Mouse (Mus musculus) hindbrain, postnatal 0 days (tissue): ENCODE results near the gene Tbc1d5. TPM values are rescaled to one million over a fixed set of nuclear protein-coding genes. Genes with fewer than 3 reads are reported as not detected.

Experiments used
- ATAC-seq: fragments of 200-750 bp; cut with Nextera tagmentation; 2 replicates; pipeline ENCODE4 v1.8.0; 2017; ENCODE audit warnings: mild to moderate bottlenecking, moderate TSS enrichment, moderate library complexity
- DNase-seq: peaks from one replicate; pipeline ENCODE4 v3.0.0-alpha.2; 2015; ENCODE audit warnings: low spot score
- H3K27ac ChIP-seq: fragments of 300-500 bp; sonication (generic); 2 replicates; pipeline ENCODE4 v1.5.1; 2014; ENCODE audit warnings: mild to moderate bottlenecking
- H3K27me3 ChIP-seq: fragments of 300-500 bp; sonication (generic); 2 replicates; pipeline ENCODE4 v1.6.1; 2014; ENCODE audit warnings: low read length, mixed read lengths; ENCODE audit not compliant: insufficient read depth
- H3K36me3 ChIP-seq: fragments of 300-500 bp; sonication (generic); 2 replicates; pipeline ENCODE4 v1.6.1; 2014; ENCODE audit warnings: low read length, mixed read lengths; ENCODE audit not compliant: insufficient read depth
- H3K4me1 ChIP-seq: fragments of 300-500 bp; sonication (generic); 2 replicates; pipeline ENCODE4 v1.6.1; 2014; ENCODE audit warnings: antibody characterized with exemption, low read length, mixed read lengths; ENCODE audit not compliant: insufficient read depth
- H3K4me2 ChIP-seq: fragments of 300-500 bp; sonication (generic); 2 replicates; pipeline ENCODE4 v1.6.1; 2014; ENCODE audit warnings: low read depth, mild to moderate bottlenecking, low read length, moderate library complexity, mixed read lengths
- H3K4me3 ChIP-seq: fragments of 300-500 bp; sonication (generic); 2 replicates; pipeline ENCODE4 v1.5.1; 2014; ENCODE audit warnings: low read length
- H3K9ac ChIP-seq: fragments of 300-500 bp; sonication (generic); replicated peaks from 2 replicates; pipeline ENCODE4 v1.6.1; 2014; ENCODE audit warnings: mild to moderate bottlenecking, low read length, moderate library complexity, mixed read lengths
- H3K9me3 ChIP-seq: fragments of 300-500 bp; sonication (generic); 2 replicates; pipeline ENCODE4 v1.6.1; 2016; ENCODE audit warnings: low read length, mixed read lengths
- CTCF ChIP-seq: IDR thresholded peaks from 2 replicates; pipeline ENCODE4 v1.5.1; 2016; ENCODE audit warnings: antibody characterized with exemption, control low read depth, low read depth
- WGBS: fragments of 180-500 bp; shearing (Covaris S2); extraction: QIAGEN DNeasy Blood & Tissue Kit; methylation state at CpG from one replicate; pipeline ENCODE4 v1.1.7; 2014; 5-methylcytosine and 5-hydroxymethylcytosine counted together
- polyA plus RNA-seq: library from polyadenylated mRNA; unstranded; fragments of >200 nt; fragmentation: Nextera tagmentation; extraction: Ambion mirVana; gene quantifications from 2 replicates; pipeline ENCODE4 v1.2.1, GENCODE M21; 2015
- total RNA-seq: library from RNA; depleted of rRNA; stranded (reverse); fragments of >200 nt; gene quantifications from 2 replicates; pipeline ENCODE4 v1.2.3, GENCODE M21; 2014

Gene Tbc1d5
- total and polyA plus RNA-seq, 2 experiments from 2014 or later = 6.3 to 16.4 TPM

GRCm38 (mm10) chr17:50972142-50972541 is 207.0 kb downstream of the Tbc1d5 start:
- DNase-seq (peak; percentile 20), ATAC-seq (no peak)
- Histone ChIP-seq H3K9me3 (no peaks in the 10 kb centered on the region), H3K9ac (no peak overlapping the region), H3K27me3 (no peaks in the 10 kb centered on the region), H3K4me1 (no peaks in the 10 kb centered on the region), H3K4me3 (no peak overlapping the region), H3K36me3 (no peaks in the 10 kb centered on the region), H3K4me2 (no peak overlapping the region), H3K27ac (no peak overlapping the region)
- peak; percentile 44 for TF ChIP-seq CTCF
- WGBS = 18% methylated on average over 1 of the region's 1 CpGs

- Histone ChIP-seq H3K9ac (no peak overlapping the region), H3K9me3 (no peaks in the 10 kb centered on the region), H3K36me3 (no peaks in the 10 kb centered on the region; the same call in 1 of the 2 replicates), H3K4me2 (no peak overlapping the region), H3K27me3 (no peaks in the 10 kb centered on the region), H3K4me3 (no peak overlapping the region), H3K27ac (no peak overlapping the region), H3K4me1 (no peaks in the 10 kb centered on the region)
- WGBS = 94% methylated on average over 1 of the region's 1 CpGs
- ATAC-seq (no peak), DNase-seq (no peak)
- no peak for TF ChIP-seq CTCF
Measured at GRCm38 (mm10) chr17:50966147-50966546, 213.0 kb downstream of the Tbc1d5 start.

- DNase-seq (no peak), ATAC-seq (no peak)
- no peak overlapping the region for H3K4me2 ChIP-seq
- 77% methylated on average over 9 of the region's 9 CpGs for WGBS
- H3K27me3 ChIP-seq = no peaks in the 10 kb centered on the region
- H3K9ac ChIP-seq = no peak overlapping the region
- no peak overlapping the region for H3K27ac ChIP-seq
- H3K4me3 ChIP-seq = no peak overlapping the region
- H3K4me1 ChIP-seq = no peaks in the 10 kb centered on the region
- H3K36me3 ChIP-seq = no peaks in the 10 kb centered on the region
- H3K9me3 ChIP-seq = no peaks in the 10 kb centered on the region
- no peak for TF ChIP-seq CTCF
Measured at GRCm38 (mm10) chr17:50954313-50954712, 224.8 kb downstream of the Tbc1d5 start.

DNA sequence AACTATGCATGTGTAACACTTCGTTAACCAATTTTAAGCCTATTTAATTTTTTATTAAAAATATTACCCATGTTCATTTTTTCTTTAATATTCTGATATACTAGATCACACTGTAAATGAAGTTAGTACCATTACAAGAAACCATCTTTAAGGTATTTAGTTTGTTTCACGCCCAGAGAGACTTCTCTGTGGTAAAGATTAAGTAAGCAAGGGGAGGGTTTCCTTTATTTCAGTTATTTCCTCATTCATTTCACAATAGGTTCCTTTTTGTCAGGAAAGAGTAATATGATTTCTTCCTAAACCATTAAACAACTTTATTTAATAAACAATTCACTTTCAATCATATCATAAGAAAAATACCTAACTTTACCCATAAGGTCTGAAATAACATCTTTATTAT is 256.8 kb downstream of the Tbc1d5 start:
- Histone ChIP-seq H3K9ac (no peak overlapping the region), H3K4me1 (no peaks in the 10 kb centered on the region), H3K9me3 (no peaks in the 10 kb centered on the region), H3K27me3 (no peaks in the 10 kb centered on the region), H3K4me2 (no peak overlapping the region), H3K27ac (no peak overlapping the region), H3K4me3 (no peak overlapping the region), H3K36me3 (no peaks in the 10 kb centered on the region)
- WGBS = 97% methylated on average over 2 of the region's 2 CpGs
- TF ChIP-seq CTCF = no peak
- ATAC-seq (no peak), DNase-seq (no peak)

DNA sequence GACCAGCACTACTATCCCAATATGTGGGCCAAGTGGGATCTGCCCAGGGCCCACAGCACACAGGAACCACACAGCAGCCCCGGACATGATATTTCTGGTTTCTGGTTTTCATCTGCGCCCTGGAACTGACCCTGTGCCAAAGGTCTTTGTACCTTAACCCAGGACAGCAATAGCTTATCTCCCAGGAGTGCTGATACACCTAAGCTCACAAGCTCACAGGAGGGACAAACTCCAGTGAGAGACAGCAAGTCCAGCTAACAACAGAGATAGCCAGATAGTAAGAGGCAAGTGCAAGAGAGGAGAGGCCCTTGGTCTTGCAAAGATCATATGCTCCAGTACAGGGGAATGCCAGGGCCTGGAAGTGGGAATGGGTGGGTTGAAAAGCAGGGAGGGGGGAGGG is 263.9 kb downstream of the Tbc1d5 start:
- ATAC-seq (no peak), DNase-seq (no peak)
- no peaks in the 10 kb centered on the region for H3K4me1 ChIP-seq
- H3K9ac ChIP-seq = no peak overlapping the region
- TF ChIP-seq CTCF = no peak
- no peaks in the 10 kb centered on the region for H3K36me3 ChIP-seq
- H3K27me3 ChIP-seq = no peaks in the 10 kb centered on the region
- H3K4me2 ChIP-seq = no peak overlapping the region
- no peak overlapping the region for H3K4me3 ChIP-seq
- H3K9me3 ChIP-seq = no peaks in the 10 kb centered on the region
- WGBS = 96% methylated on average over 2 of the region's 2 CpGs
- no peak overlapping the region for H3K27ac ChIP-seq

DNA sequence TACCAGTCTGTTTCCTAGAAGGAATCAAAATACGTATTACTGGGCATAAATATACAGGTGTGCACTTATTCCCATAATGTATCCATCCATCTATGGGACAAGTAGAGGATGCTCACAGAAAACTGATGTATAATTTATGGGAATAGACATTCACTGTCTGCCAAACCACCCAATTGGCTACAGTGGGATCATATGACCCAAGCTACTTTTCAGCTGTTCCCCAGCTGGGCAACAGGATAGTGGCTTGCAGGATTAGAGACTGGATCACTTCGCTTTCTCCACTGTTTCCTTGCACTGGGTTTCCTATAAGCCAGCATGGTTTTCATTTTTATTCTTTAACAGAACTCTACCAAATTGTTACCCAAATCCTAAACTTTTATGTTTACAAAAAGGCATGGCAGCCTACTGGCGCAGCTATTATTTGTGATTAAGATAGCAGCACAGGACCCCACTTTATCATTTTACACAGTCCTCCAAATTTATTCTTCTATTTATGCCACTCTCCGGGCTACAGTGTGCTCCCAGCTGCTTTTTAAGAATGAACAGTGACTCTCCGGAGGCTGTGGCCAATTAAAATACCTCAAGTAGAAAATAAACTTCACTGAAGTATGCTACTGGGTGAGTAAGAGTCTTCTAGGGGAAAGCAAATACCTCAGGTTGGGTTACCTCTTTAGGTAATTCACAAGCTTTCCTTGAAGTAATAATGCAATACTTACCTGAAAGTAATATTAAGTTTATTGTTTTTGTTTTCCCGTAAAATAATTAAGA is 270.4 kb downstream of the Tbc1d5 start:
- no peaks in the 10 kb centered on the region for H3K36me3 ChIP-seq
- no peak overlapping the region for H3K27ac ChIP-seq
- no peak overlapping the region for H3K4me2 ChIP-seq
- WGBS = 62% methylated on average over 6 of the region's 6 CpGs
- H3K9ac ChIP-seq = no peak overlapping the region
- DNase-seq = no peak
- peak; percentile 43; the same call in 1 of the 2 replicates for ATAC-seq
- no peaks in the 10 kb centered on the region for H3K27me3 ChIP-seq
- no peaks in the 10 kb centered on the region for H3K9me3 ChIP-seq
- no peak for TF ChIP-seq CTCF
- H3K4me3 ChIP-seq = no peak overlapping the region
- no peaks in the 10 kb centered on the region for H3K4me1 ChIP-seq

DNA sequence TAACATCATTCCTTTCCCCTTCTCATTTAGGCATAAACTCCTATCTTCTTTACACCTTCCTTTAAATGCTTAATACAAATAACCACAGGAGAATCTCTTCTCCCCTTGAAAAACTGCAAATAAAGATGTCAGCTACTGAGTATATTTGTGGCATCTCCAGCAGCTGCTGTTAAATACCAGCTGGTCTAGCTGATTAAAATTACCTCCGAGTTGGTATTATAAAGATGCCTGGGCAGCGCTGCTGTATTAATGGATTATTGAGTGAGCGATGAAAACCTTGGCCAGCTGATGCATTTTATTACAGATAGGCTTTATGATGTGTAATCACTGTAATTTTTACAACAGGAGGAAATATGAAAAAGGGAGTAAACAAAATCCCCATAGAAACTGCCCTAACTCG is 271.0 kb downstream of the Tbc1d5 start:
- peak; percentile 1 for DNase-seq
- H3K9ac ChIP-seq = no peak overlapping the region
- 47% methylated on average over 4 of the region's 4 CpGs for WGBS
- no peaks in the 10 kb centered on the region for H3K4me1 ChIP-seq
- H3K4me3 ChIP-seq = no peak overlapping the region
- TF ChIP-seq CTCF = no peak
- no peak overlapping the region for H3K4me2 ChIP-seq
- ATAC-seq = no peak; the same call in 1 of the 2 replicates
- H3K27ac ChIP-seq = no peak overlapping the region
- no peaks in the 10 kb centered on the region for H3K36me3 ChIP-seq
- H3K9me3 ChIP-seq = no peaks in the 10 kb centered on the region
- no peaks in the 10 kb centered on the region for H3K27me3 ChIP-seq
